Mouse (Mus musculus): ENCODE data around the gene Upf1.

DNA sequence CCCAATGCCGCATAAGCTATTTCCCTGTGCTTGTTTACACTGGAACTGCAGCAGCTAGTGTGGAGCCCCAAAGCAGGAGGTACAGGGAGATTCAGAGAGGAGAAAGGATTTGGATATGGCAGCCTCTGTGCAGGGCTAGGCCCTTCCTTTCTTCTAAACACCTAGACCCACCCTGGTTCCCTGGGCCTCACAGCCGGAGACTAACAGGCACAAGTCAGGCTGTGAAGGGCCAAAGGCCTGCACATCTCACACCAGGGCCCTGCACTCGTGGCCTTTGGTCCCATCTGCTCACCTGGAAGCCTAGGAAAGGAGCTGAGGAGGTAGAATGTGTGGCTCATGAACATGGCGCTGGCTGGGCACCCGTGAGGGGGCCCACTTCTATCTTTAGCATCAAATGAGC, 43.1 kb upstream of the Upf1 start:
- TF ChIP-seq CTCF (IDR thresholded peaks at IDR 0.05; ENCODE audit: low read depth, low read length): no peak
- no peak for TF ChIP-seq POLR2A (IDR thresholded peaks at IDR 0.05; ENCODE audit: insufficient read depth, low read length)

Data from ES-Bruce4 (cell line).